Mouse (Mus musculus): ENCODE data around the gene Akap9. TPM values are rescaled to one million over a fixed set of nuclear protein-coding genes. Genes with fewer than 3 reads are reported as not detected.

Gene Akap9
- total and polyA plus RNA-seq, 2 experiments from 2014 or later = 41.6 to 225 TPM

GRCm38 (mm10) chr5:3961286-3961685 is 33.4 kb downstream of the Akap9 start:
- Histone ChIP-seq H3K4me2 (ENCODE audit: low read depth, low read length) (no peak overlapping the region), H3K4me3 (ENCODE audit: low read length) (no peak overlapping the region), H3K9ac (replicated peaks; ENCODE audit: low read length) (no peak overlapping the region), H3K36me3 (ENCODE audit: insufficient read depth, low read length) (peaks cover 54% of the 10 kb centered on the region), H3K9me3 (ENCODE audit: low read length) (no peaks in the 10 kb centered on the region), H3K27ac (no peak overlapping the region), H3K27me3 (ENCODE audit: insufficient read depth, low read length) (no peaks in the 10 kb centered on the region), H3K4me1 (ENCODE audit: insufficient read depth, low read length) (no peaks in the 10 kb centered on the region)
- 98% methylated on average over 7 of the region's 7 CpGs for WGBS
- ATAC-seq (no peak), DNase-seq (ENCODE audit: low spot score) (no peak)
- TF ChIP-seq CTCF (IDR thresholded peaks at IDR 0.05; ENCODE audit: low read depth) = no peak

- ATAC-seq = no peak
These were observed 40.6 kb downstream of the Akap9 start for GRCm38 (mm10) chr5:3968415-3968814.

GRCm38 (mm10) chr5:3969114-3969513 is 41.3 kb downstream of the Akap9 start:
- no peak overlapping the region for H3K4me3 ChIP-seq (ENCODE audit: low read length)
- no peaks in the 10 kb centered on the region for H3K9me3 ChIP-seq (ENCODE audit: low read length)
- peaks cover 35% of the 10 kb centered on the region for H3K36me3 ChIP-seq (ENCODE audit: insufficient read depth, low read length)
- WGBS = 96% methylated on average over 6 of the region's 6 CpGs
- no peak for DNase-seq (ENCODE audit: low spot score)
- no peaks in the 10 kb centered on the region for H3K4me1 ChIP-seq (ENCODE audit: insufficient read depth, low read length)
- H3K27me3 ChIP-seq (ENCODE audit: insufficient read depth, low read length) = no peaks in the 10 kb centered on the region
- TF ChIP-seq CTCF (IDR thresholded peaks at IDR 0.05; ENCODE audit: low read depth) = no peak
- H3K4me2 ChIP-seq (ENCODE audit: low read depth, low read length) = no peak overlapping the region
- no peak for ATAC-seq
- no peak overlapping the region for H3K9ac ChIP-seq (replicated peaks; ENCODE audit: low read length)
- H3K27ac ChIP-seq = no peak overlapping the region

More at GRCm38 (mm10) chr5:3968415-3968814, 40.6 kb downstream of the Akap9 start:
- Histone ChIP-seq H3K27ac (no peak overlapping the region), H3K36me3 (ENCODE audit: insufficient read depth, low read length) (peaks cover 33% of the 10 kb centered on the region), H3K9me3 (ENCODE audit: low read length) (no peaks in the 10 kb centered on the region), H3K27me3 (ENCODE audit: insufficient read depth, low read length) (no peaks in the 10 kb centered on the region), H3K4me1 (ENCODE audit: insufficient read depth, low read length) (no peaks in the 10 kb centered on the region), H3K9ac (replicated peaks; ENCODE audit: low read length) (no peak overlapping the region), H3K4me2 (ENCODE audit: low read depth, low read length) (no peak overlapping the region), H3K4me3 (ENCODE audit: low read length) (no peak overlapping the region)
- no peak for TF ChIP-seq CTCF (IDR thresholded peaks at IDR 0.05; ENCODE audit: low read depth)
- WGBS = 92% methylated on average over 9 of the region's 9 CpGs
- no peak for DNase-seq (ENCODE audit: low spot score)

- Histone ChIP-seq H3K27ac (no peak overlapping the region), H3K9me3 (ENCODE audit: low read length) (no peaks in the 10 kb centered on the region), H3K4me1 (ENCODE audit: insufficient read depth, low read length) (no peaks in the 10 kb centered on the region), H3K36me3 (ENCODE audit: insufficient read depth, low read length) (peaks cover 41% of the 10 kb centered on the region), H3K9ac (replicated peaks; ENCODE audit: low read length) (no peak overlapping the region), H3K4me2 (ENCODE audit: low read depth, low read length) (no peak overlapping the region), H3K4me3 (ENCODE audit: low read length) (no peak overlapping the region), H3K27me3 (ENCODE audit: insufficient read depth, low read length) (no peaks in the 10 kb centered on the region)
- WGBS = 86% methylated on average over 2 of the region's 2 CpGs
- DNase-seq (ENCODE audit: low spot score) (no peak), ATAC-seq (no peak)
- no peak for TF ChIP-seq CTCF (IDR thresholded peaks at IDR 0.05; ENCODE audit: low read depth)
These were observed 43.1 kb downstream of the Akap9 start for GRCm38 (mm10) chr5:3970936-3971335.

- ATAC-seq (no peak), DNase-seq (ENCODE audit: low spot score) (no peak)
- Histone ChIP-seq H3K4me3 (ENCODE audit: low read length) (no peak overlapping the region), H3K9ac (replicated peaks; ENCODE audit: low read length) (no peak overlapping the region), H3K9me3 (ENCODE audit: low read length) (no peaks in the 10 kb centered on the region), H3K36me3 (ENCODE audit: insufficient read depth, low read length) (peaks cover 51% of the 10 kb centered on the region), H3K4me1 (ENCODE audit: insufficient read depth, low read length) (no peaks in the 10 kb centered on the region), H3K4me2 (ENCODE audit: low read depth, low read length) (no peak overlapping the region), H3K27me3 (ENCODE audit: insufficient read depth, low read length) (no peaks in the 10 kb centered on the region), H3K27ac (no peak overlapping the region)
- no peak for TF ChIP-seq CTCF (IDR thresholded peaks at IDR 0.05; ENCODE audit: low read depth)
- WGBS = 91% methylated on average over 5 of the region's 5 CpGs
These were observed 45.9 kb downstream of the Akap9 start for GRCm38 (mm10) chr5:3973764-3974163.

GRCm38 (mm10) chr5:3974896-3975295 is 47.0 kb downstream of the Akap9 start:
- WGBS = 63% methylated on average over 6 of the region's 6 CpGs
- ATAC-seq (no peak), DNase-seq (ENCODE audit: low spot score) (no peak)
- Histone ChIP-seq H3K9ac (replicated peaks; ENCODE audit: low read length) (no peak overlapping the region), H3K36me3 (ENCODE audit: insufficient read depth, low read length) (peaks cover 43% of the 10 kb centered on the region), H3K4me2 (ENCODE audit: low read depth, low read length) (no peak overlapping the region), H3K27me3 (ENCODE audit: insufficient read depth, low read length) (no peaks in the 10 kb centered on the region), H3K27ac (no peak overlapping the region), H3K4me3 (ENCODE audit: low read length) (no peak overlapping the region), H3K4me1 (ENCODE audit: insufficient read depth, low read length) (no peaks in the 10 kb centered on the region), H3K9me3 (ENCODE audit: low read length) (no peaks in the 10 kb centered on the region)
- TF ChIP-seq CTCF (IDR thresholded peaks at IDR 0.05; ENCODE audit: low read depth) = no peak

- no peaks in the 10 kb centered on the region for H3K9me3 ChIP-seq (ENCODE audit: low read length)
- no peak overlapping the region for H3K4me3 ChIP-seq (ENCODE audit: low read length)
- H3K36me3 ChIP-seq (ENCODE audit: insufficient read depth, low read length) = peaks cover 40% of the 10 kb centered on the region
- no peaks in the 10 kb centered on the region for H3K27me3 ChIP-seq (ENCODE audit: insufficient read depth, low read length)
- H3K27ac ChIP-seq = no peak overlapping the region
- ATAC-seq = no peak
- no peak overlapping the region for H3K4me2 ChIP-seq (ENCODE audit: low read depth, low read length)
- TF ChIP-seq CTCF (IDR thresholded peaks at IDR 0.05; ENCODE audit: low read depth) = no peak
- H3K9ac ChIP-seq (replicated peaks; ENCODE audit: low read length) = no peak overlapping the region
- DNase-seq (ENCODE audit: low spot score) = no peak
- H3K4me1 ChIP-seq (ENCODE audit: insufficient read depth, low read length) = no peaks in the 10 kb centered on the region
- WGBS = 94% methylated on average over 8 of the region's 8 CpGs
These were observed 48.3 kb downstream of the Akap9 start for GRCm38 (mm10) chr5:3976111-3976510.

Data from hindbrain, postnatal 0 days (tissue).